Mouse (Mus musculus): ENCODE measurements around the gene Dusp13. TPM values are rescaled to one million over a fixed set of nuclear protein-coding genes. Genes with fewer than 3 reads are reported as not detected.

Gene Dusp13
- total and polyA plus RNA-seq, 2 experiments from 2014 or later, result 0.25 TPM; not detected in 1

DNA sequence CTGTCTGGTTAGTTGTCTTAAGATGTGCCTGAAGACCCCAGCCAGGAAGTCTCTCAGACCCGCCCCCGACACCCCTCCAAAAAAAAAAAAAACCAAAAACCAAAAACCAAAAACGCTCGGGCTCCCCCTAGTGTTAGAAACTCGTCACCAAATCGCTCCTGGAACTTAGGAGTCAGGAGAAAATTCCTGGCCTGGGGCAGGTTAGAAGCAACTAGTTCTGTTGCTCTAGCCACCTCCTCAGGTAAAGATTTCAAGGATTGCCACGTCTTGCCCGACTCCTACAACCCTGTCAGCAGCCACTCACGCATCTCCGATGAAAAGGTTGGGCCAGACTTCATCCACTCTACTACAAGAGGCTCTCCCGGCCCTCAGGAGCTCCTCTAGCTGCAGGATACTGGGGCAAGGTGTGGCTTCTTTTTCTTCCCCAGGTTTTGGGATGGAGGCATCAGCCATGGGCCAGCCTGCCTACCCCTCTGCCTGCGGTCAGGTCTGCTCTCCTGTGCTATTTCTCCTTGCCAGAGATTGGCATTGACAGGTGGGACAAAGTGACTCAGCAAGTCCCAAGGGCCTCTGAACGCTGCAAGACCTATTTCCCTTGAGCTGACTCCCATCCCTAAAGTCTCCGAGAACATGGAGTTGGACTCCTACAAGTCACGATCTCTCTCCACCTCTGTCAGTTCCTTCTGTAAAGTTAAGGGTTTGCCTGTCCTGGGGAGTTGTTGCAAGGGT, 2.7 kb downstream of the Dusp13 start:
- no peaks in the 10 kb centered on the region for H3K36me3 ChIP-seq (ENCODE audit: insufficient read depth, low read length)
- no peak overlapping the region for H3K27ac ChIP-seq
- H3K9me3 ChIP-seq (ENCODE audit: low read length), result no peaks in the 10 kb centered on the region
- H3K4me3 ChIP-seq (ENCODE audit: low read length), result no peak overlapping the region
- H3K4me1 ChIP-seq (ENCODE audit: insufficient read depth, low read length), result 0 out of 2 replicates have a peak, but pooled peaks cover 5% of the 10 kb centered on the region
- DNase-seq (ENCODE audit: low spot score) (peak; percentile 58), ATAC-seq (no peak)
- no peak overlapping the region for H3K9ac ChIP-seq (replicated peaks; ENCODE audit: low read length)
- peak; percentile 64 for TF ChIP-seq CTCF (IDR thresholded peaks at IDR 0.05; ENCODE audit: low read depth)
- WGBS, result 42% methylated on average over 15 of the region's 15 CpGs
- H3K4me2 ChIP-seq (ENCODE audit: low read depth, low read length), result no peak overlapping the region
- H3K27me3 ChIP-seq (ENCODE audit: insufficient read depth, low read length), result no peaks in the 10 kb centered on the region

DNA sequence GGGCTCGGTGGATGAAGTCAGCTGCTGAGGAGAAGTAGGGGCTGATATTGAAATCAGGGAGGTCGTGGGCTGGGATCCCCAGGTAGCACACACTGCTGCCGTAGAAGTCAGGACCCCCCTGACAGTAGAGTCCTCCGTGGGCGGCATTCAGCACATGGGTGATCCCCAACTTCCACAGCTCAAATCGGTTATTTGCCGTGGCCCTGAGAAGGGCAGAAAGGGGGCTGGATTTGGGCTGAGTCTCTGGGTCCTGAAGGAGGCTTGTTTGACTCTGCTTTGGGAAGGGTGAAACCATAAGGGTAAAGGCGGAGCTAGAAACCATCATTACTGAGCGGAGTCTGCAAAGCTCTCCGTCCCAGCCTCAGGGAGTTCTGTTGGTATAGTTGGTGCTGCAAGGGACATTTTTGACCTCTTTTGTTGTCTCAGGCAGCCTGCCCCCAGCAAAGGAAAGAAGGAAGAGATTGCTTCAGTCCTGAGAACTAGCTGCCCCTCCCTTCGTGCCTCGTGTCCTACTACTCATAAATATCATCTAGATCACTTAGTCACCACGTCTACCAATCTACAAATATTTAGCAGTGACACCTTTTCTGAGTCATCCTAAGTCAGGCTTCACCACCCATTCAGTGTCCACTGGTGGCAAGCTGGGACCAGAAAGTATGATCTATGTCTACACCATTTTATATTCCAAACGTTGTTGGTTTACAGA, 3.4 kb downstream of the Dusp13 start:
- no peak for DNase-seq (ENCODE audit: low spot score)
- H3K9ac ChIP-seq (replicated peaks; ENCODE audit: low read length), result no peak overlapping the region
- no peak overlapping the region for H3K27ac ChIP-seq
- H3K36me3 ChIP-seq (ENCODE audit: insufficient read depth, low read length), result no peaks in the 10 kb centered on the region
- H3K4me3 ChIP-seq (ENCODE audit: low read length), result no peak overlapping the region
- no peak for TF ChIP-seq CTCF (IDR thresholded peaks at IDR 0.05; ENCODE audit: low read depth)
- no peak for ATAC-seq
- no peaks in the 10 kb centered on the region for H3K27me3 ChIP-seq (ENCODE audit: insufficient read depth, low read length)
- 79% methylated on average over 14 of the region's 14 CpGs for WGBS
- H3K9me3 ChIP-seq (ENCODE audit: low read length), result no peaks in the 10 kb centered on the region
- H3K4me2 ChIP-seq (ENCODE audit: low read depth, low read length), result no peak overlapping the region
- H3K4me1 ChIP-seq (ENCODE audit: insufficient read depth, low read length), result 0 out of 2 replicates have a peak, but pooled peaks cover 5% of the 10 kb centered on the region

DNA sequence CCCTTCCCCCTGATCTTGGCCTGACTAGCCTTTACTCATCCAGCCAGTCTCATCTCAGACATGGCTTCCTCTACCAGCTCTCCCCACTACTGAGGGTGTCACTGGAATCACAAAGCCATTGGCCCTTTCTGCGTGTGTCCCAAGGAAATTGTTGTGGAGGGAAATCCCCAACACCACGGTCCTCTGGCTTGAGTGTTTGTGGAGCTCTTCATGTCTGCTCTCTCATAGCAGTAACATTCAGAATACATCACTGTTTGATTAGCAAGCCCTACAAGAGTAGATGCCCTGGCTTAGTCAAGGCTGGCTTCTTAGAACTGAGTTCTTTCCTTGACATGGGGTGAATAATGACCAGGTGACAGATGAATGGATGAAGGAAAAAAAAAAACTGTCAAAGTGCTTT, 4.1 kb downstream of the Dusp13 start:
- no peak for DNase-seq (ENCODE audit: low spot score)
- H3K4me1 ChIP-seq (ENCODE audit: insufficient read depth, low read length), result 0 out of 2 replicates have a peak, but pooled peaks cover under 1% of the 10 kb centered on the region
- no peaks in the 10 kb centered on the region for H3K27me3 ChIP-seq (ENCODE audit: insufficient read depth, low read length)
- no peak for TF ChIP-seq CTCF (IDR thresholded peaks at IDR 0.05; ENCODE audit: low read depth)
- no peak overlapping the region for H3K27ac ChIP-seq
- ATAC-seq, result no peak
- no peak overlapping the region for H3K9ac ChIP-seq (replicated peaks; ENCODE audit: low read length)
- H3K36me3 ChIP-seq (ENCODE audit: insufficient read depth, low read length), result no peaks in the 10 kb centered on the region
- 81% methylated on average over 2 of the region's 2 CpGs for WGBS
- no peak overlapping the region for H3K4me2 ChIP-seq (ENCODE audit: low read depth, low read length)
- H3K9me3 ChIP-seq (ENCODE audit: low read length), result no peaks in the 10 kb centered on the region
- H3K4me3 ChIP-seq (ENCODE audit: low read length), result no peak overlapping the region

DNA sequence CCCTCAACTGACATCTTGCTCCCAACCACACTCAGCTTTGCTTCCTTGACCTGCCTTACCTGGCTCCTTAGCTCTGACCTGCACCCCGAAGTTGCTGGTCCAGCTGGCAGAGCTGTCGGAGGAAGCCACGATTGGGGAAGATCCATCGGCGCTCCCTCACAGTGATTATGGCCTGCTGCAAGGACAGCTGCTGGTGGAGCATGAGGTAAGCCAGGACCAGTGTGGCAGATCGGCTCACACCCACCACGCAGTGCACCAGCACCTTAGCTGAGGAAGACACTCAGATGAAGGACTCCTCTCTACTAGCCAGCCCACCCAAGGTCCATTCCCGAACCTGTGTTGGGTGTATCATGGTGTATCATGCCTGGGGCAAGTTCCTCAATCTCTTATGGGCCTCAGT, 4.7 kb downstream of the Dusp13 start:
- TF ChIP-seq CTCF (IDR thresholded peaks at IDR 0.05; ENCODE audit: low read depth), result no peak
- Histone ChIP-seq H3K4me2 (ENCODE audit: low read depth, low read length) (no peak overlapping the region), H3K27ac (no peak overlapping the region), H3K27me3 (ENCODE audit: insufficient read depth, low read length) (no peaks in the 10 kb centered on the region), H3K4me3 (ENCODE audit: low read length) (no peak overlapping the region), H3K36me3 (ENCODE audit: insufficient read depth, low read length) (no peaks in the 10 kb centered on the region), H3K9me3 (ENCODE audit: low read length) (no peaks in the 10 kb centered on the region), H3K9ac (replicated peaks; ENCODE audit: low read length) (no peak overlapping the region), H3K4me1 (ENCODE audit: insufficient read depth, low read length) (no peaks in the 10 kb centered on the region)
- no peak for ATAC-seq
- WGBS, result 92% methylated on average over 8 of the region's 8 CpGs
- DNase-seq (ENCODE audit: low spot score), result no peak

DNA sequence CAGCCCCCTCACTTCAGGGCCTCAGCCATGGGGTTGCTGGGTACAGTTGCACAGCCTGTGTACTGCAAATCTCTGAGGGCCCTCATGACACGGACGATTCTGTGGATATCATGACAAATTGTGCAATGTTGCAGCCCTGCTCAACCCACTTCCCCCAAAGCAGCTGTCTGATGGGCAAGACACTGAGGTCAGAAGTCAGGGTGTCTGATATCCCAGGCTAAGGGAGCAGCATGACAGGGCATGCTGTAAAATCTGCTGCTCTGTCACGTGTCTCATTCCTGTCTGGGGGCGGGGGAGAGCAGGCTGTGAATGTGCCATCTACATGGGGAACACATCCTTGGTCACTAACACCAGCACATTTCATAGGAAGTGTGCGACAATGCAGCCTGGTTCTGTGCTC, 5.8 kb downstream of the Dusp13 start:
- 77% methylated on average over 5 of the region's 5 CpGs for WGBS
- Histone ChIP-seq H3K4me2 (ENCODE audit: low read depth, low read length) (no peak overlapping the region), H3K9me3 (ENCODE audit: low read length) (no peaks in the 10 kb centered on the region), H3K27ac (no peak overlapping the region), H3K36me3 (ENCODE audit: insufficient read depth, low read length) (no peaks in the 10 kb centered on the region), H3K4me1 (ENCODE audit: insufficient read depth, low read length) (no peaks in the 10 kb centered on the region), H3K9ac (replicated peaks; ENCODE audit: low read length) (no peak overlapping the region), H3K4me3 (ENCODE audit: low read length) (no peak overlapping the region), H3K27me3 (ENCODE audit: insufficient read depth, low read length) (no peaks in the 10 kb centered on the region)
- no peak for ATAC-seq
- no peak for TF ChIP-seq CTCF (IDR thresholded peaks at IDR 0.05; ENCODE audit: low read depth)
- DNase-seq (ENCODE audit: low spot score), result no peak

DNA sequence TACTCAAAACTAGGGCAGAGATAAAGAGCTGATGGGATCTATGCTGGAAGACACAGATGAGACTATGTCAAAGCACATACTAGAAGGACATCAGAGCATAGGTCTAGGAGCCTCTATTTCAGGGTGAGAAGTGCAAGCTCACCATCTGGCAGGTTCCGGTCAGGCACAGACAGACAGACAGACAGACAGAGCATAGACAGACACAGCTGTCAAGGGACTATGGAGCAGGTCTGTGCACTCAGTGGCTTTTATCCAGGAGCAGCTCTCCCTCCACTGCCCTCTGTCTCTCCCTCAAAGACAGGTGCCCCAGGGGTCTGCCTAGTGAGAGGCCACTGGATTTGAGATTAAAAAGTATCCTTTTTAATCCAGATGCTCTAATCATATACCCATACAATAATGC, 6.8 kb downstream of the Dusp13 start:
- H3K27ac ChIP-seq, result no peak overlapping the region
- H3K4me2 ChIP-seq (ENCODE audit: low read depth, low read length), result no peak overlapping the region
- DNase-seq (ENCODE audit: low spot score) (no peak), ATAC-seq (no peak)
- H3K4me3 ChIP-seq (ENCODE audit: low read length), result no peak overlapping the region
- no peaks in the 10 kb centered on the region for H3K4me1 ChIP-seq (ENCODE audit: insufficient read depth, low read length)
- H3K36me3 ChIP-seq (ENCODE audit: insufficient read depth, low read length), result no peaks in the 10 kb centered on the region
- H3K9ac ChIP-seq (replicated peaks; ENCODE audit: low read length), result no peak overlapping the region
- TF ChIP-seq CTCF (IDR thresholded peaks at IDR 0.05; ENCODE audit: low read depth), result no peak
- H3K27me3 ChIP-seq (ENCODE audit: insufficient read depth, low read length), result no peaks in the 10 kb centered on the region
- WGBS, result 100% methylated on average over 1 of the region's 1 CpGs
- no peaks in the 10 kb centered on the region for H3K9me3 ChIP-seq (ENCODE audit: low read length)

DNA sequence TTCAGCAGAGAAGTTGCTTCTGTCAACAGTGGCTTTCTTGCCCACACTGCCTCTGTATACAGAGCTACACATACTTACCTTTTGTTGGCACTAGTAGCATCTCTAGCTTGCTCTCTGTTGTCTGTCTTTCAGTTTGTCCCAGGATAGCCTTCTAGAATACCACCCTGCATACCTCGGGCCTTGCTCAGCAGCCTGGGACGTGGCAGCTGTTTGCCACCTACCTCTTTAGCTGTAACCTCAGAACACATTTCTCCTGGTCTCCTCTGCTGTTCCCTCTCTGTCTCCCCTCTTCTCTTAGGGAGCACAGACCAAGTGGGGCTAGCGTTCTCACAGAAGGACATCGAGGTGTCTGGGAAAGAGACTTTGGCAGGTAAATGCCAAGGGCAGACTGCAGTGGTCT, 8.5 kb downstream of the Dusp13 start:
- no peak for DNase-seq (ENCODE audit: low spot score)
- no peak overlapping the region for H3K9ac ChIP-seq (replicated peaks; ENCODE audit: low read length)
- H3K4me2 ChIP-seq (ENCODE audit: low read depth, low read length), result no peak overlapping the region
- 87% methylated on average over 4 of the region's 4 CpGs for WGBS
- ATAC-seq, result no peak
- H3K27ac ChIP-seq, result no peak overlapping the region
- no peaks in the 10 kb centered on the region for H3K9me3 ChIP-seq (ENCODE audit: low read length)
- H3K4me1 ChIP-seq (ENCODE audit: insufficient read depth, low read length), result no peaks in the 10 kb centered on the region
- no peaks in the 10 kb centered on the region for H3K36me3 ChIP-seq (ENCODE audit: insufficient read depth, low read length)
- no peak overlapping the region for H3K4me3 ChIP-seq (ENCODE audit: low read length)
- no peaks in the 10 kb centered on the region for H3K27me3 ChIP-seq (ENCODE audit: insufficient read depth, low read length)
- no peak for TF ChIP-seq CTCF (IDR thresholded peaks at IDR 0.05; ENCODE audit: low read depth)
